Mouse (Mus musculus): ENCODE data around the gene Mmp15. TPM values are rescaled to one million over a fixed set of nuclear protein-coding genes. Genes with fewer than 3 reads are reported as not detected.

Mmp15 gene
- polyA plus RNA-seq, 1 experiment from 2014 or later = 13.0 TPM

GRCm38 (mm10) chr8:95395186-95395918 is 43.3 kb downstream of the Mmp15 start:
- no peak overlapping the region for H3K27ac ChIP-seq (ENCODE audit: low read depth, low read length)
- WGBS = 47% methylated on average over 8 of the region's 8 CpGs
- no peak overlapping the region for H3K4me3 ChIP-seq (ENCODE audit: low read depth, low read length)
- no peak overlapping the region for H3K4me2 ChIP-seq (replicated peaks; ENCODE audit: low read depth, low read length)
- 0 out of 2 replicates have a peak, but pooled peaks cover 3% of the 10 kb centered on the region for H3K4me1 ChIP-seq (replicated peaks; ENCODE audit: control insufficient read depth, insufficient read depth, low read length)
- no peak overlapping the region for H3K9ac ChIP-seq (ENCODE audit: low read depth, low read length)
- H3K36me3 ChIP-seq (ENCODE audit: control insufficient read depth, insufficient read depth, low read length) = no peaks in the 10 kb centered on the region
- no peaks in the 10 kb centered on the region for H3K9me3 ChIP-seq (ENCODE audit: control insufficient read depth, low read length)
- ATAC-seq (ENCODE audit: low FRiP score) (no peak), DNase-seq (ENCODE audit: low spot score) (no peak)
- no peaks in the 10 kb centered on the region for H3K27me3 ChIP-seq (ENCODE audit: control insufficient read depth, insufficient read depth, low read length)

GRCm38 (mm10) chr8:95396752-95397151 is 44.7 kb downstream of the Mmp15 start:
- DNase-seq (ENCODE audit: low spot score) = no peak
- H3K9ac ChIP-seq (ENCODE audit: low read depth, low read length) = no peak overlapping the region
- H3K4me3 ChIP-seq (ENCODE audit: low read depth, low read length) = no peak overlapping the region
- WGBS = 56% methylated on average over 11 of the region's 11 CpGs
- ATAC-seq (ENCODE audit: low FRiP score) = no peak; the same call in 1 of the 2 replicates
- no peaks in the 10 kb centered on the region for H3K36me3 ChIP-seq (ENCODE audit: control insufficient read depth, insufficient read depth, low read length)
- no peak overlapping the region for H3K27ac ChIP-seq (ENCODE audit: low read depth, low read length)
- no peaks in the 10 kb centered on the region for H3K27me3 ChIP-seq (ENCODE audit: control insufficient read depth, insufficient read depth, low read length)
- H3K9me3 ChIP-seq (ENCODE audit: control insufficient read depth, low read length) = no peaks in the 10 kb centered on the region
- no peak overlapping the region for H3K4me2 ChIP-seq (replicated peaks; ENCODE audit: low read depth, low read length)
- 0 out of 2 replicates have a peak, but pooled peaks cover 3% of the 10 kb centered on the region for H3K4me1 ChIP-seq (replicated peaks; ENCODE audit: control insufficient read depth, insufficient read depth, low read length)

GRCm38 (mm10) chr8:95397201-95397600 is 45.1 kb downstream of the Mmp15 start:
- H3K27me3 ChIP-seq (ENCODE audit: control insufficient read depth, insufficient read depth, low read length) = no peaks in the 10 kb centered on the region
- no peak for DNase-seq (ENCODE audit: low spot score)
- no peak; the same call in 1 of the 2 replicates for ATAC-seq (ENCODE audit: low FRiP score)
- no peak overlapping the region for H3K4me3 ChIP-seq (ENCODE audit: low read depth, low read length)
- no peak overlapping the region for H3K4me2 ChIP-seq (replicated peaks; ENCODE audit: low read depth, low read length)
- H3K9ac ChIP-seq (ENCODE audit: low read depth, low read length) = no peak overlapping the region
- H3K4me1 ChIP-seq (replicated peaks; ENCODE audit: control insufficient read depth, insufficient read depth, low read length) = 0 out of 2 replicates have a peak, but pooled peaks cover 3% of the 10 kb centered on the region
- H3K36me3 ChIP-seq (ENCODE audit: control insufficient read depth, insufficient read depth, low read length) = no peaks in the 10 kb centered on the region
- no peak overlapping the region for H3K27ac ChIP-seq (ENCODE audit: low read depth, low read length)
- H3K9me3 ChIP-seq (ENCODE audit: control insufficient read depth, low read length) = no peaks in the 10 kb centered on the region
- WGBS = 56% methylated on average over 5 of the region's 5 CpGs

- 80% methylated on average over 8 of the region's 9 CpGs for WGBS
- Histone ChIP-seq H3K36me3 (ENCODE audit: control insufficient read depth, insufficient read depth, low read length) (no peaks in the 10 kb centered on the region), H3K9ac (ENCODE audit: low read depth, low read length) (no peak overlapping the region), H3K4me3 (ENCODE audit: low read depth, low read length) (no peak overlapping the region), H3K4me2 (replicated peaks; ENCODE audit: low read depth, low read length) (no peak overlapping the region), H3K27me3 (ENCODE audit: control insufficient read depth, insufficient read depth, low read length) (no peaks in the 10 kb centered on the region), H3K27ac (ENCODE audit: low read depth, low read length) (no peak overlapping the region), H3K9me3 (ENCODE audit: control insufficient read depth, low read length) (no peaks in the 10 kb centered on the region), H3K4me1 (replicated peaks; ENCODE audit: control insufficient read depth, insufficient read depth, low read length) (0 out of 2 replicates have a peak, but pooled peaks cover 3% of the 10 kb centered on the region)
- no peak for ATAC-seq (ENCODE audit: low FRiP score)
- DNase-seq (ENCODE audit: low spot score) = no peak
Observed at GRCm38 (mm10) chr8:95399131-95399530, 47.1 kb downstream of the Mmp15 start.

GRCm38 (mm10) chr8:95401091-95401490 is 49.0 kb downstream of the Mmp15 start:
- no peak for DNase-seq (ENCODE audit: low spot score)
- H3K9me3 ChIP-seq (ENCODE audit: control insufficient read depth, low read length) = no peaks in the 10 kb centered on the region
- no peak overlapping the region for H3K27ac ChIP-seq (ENCODE audit: low read depth, low read length)
- whole genome bisulfite sequencing = 86% methylated on average over 7 of the region's 7 CpGs
- no peaks in the 10 kb centered on the region for H3K4me1 ChIP-seq (replicated peaks; ENCODE audit: control insufficient read depth, insufficient read depth, low read length)
- H3K4me2 ChIP-seq (replicated peaks; ENCODE audit: low read depth, low read length) = no peak overlapping the region
- no peak overlapping the region for H3K9ac ChIP-seq (ENCODE audit: low read depth, low read length)
- no peaks in the 10 kb centered on the region for H3K27me3 ChIP-seq (ENCODE audit: control insufficient read depth, insufficient read depth, low read length)
- H3K36me3 ChIP-seq (ENCODE audit: control insufficient read depth, insufficient read depth, low read length) = no peaks in the 10 kb centered on the region
- no peak for ATAC-seq (ENCODE audit: low FRiP score)
- H3K4me3 ChIP-seq (ENCODE audit: low read depth, low read length) = no peak overlapping the region

GRCm38 (mm10) chr8:95409518-95409917 is 57.5 kb downstream of the Mmp15 start:
- no peaks in the 10 kb centered on the region for H3K4me1 ChIP-seq (replicated peaks; ENCODE audit: control insufficient read depth, insufficient read depth, low read length)
- no peaks in the 10 kb centered on the region for H3K9me3 ChIP-seq (ENCODE audit: control insufficient read depth, low read length)
- H3K4me3 ChIP-seq (ENCODE audit: low read depth, low read length) = no peak overlapping the region
- no peak overlapping the region for H3K9ac ChIP-seq (ENCODE audit: low read depth, low read length)
- H3K27me3 ChIP-seq (ENCODE audit: control insufficient read depth, insufficient read depth, low read length) = no peaks in the 10 kb centered on the region
- 82% methylated on average over 5 of the region's 5 CpGs for WGBS
- DNase-seq (ENCODE audit: low spot score) (no peak), ATAC-seq (ENCODE audit: low FRiP score) (no peak)
- H3K4me2 ChIP-seq (replicated peaks; ENCODE audit: low read depth, low read length) = no peak overlapping the region
- no peak overlapping the region for H3K27ac ChIP-seq (ENCODE audit: low read depth, low read length)
- no peaks in the 10 kb centered on the region for H3K36me3 ChIP-seq (ENCODE audit: control insufficient read depth, insufficient read depth, low read length)

- DNase-seq (ENCODE audit: low spot score) (no peak), ATAC-seq (ENCODE audit: low FRiP score) (no peak)
- Histone ChIP-seq H3K4me2 (replicated peaks; ENCODE audit: low read depth, low read length) (no peak overlapping the region), H3K4me3 (ENCODE audit: low read depth, low read length) (no peak overlapping the region), H3K27me3 (ENCODE audit: control insufficient read depth, insufficient read depth, low read length) (no peaks in the 10 kb centered on the region), H3K9ac (ENCODE audit: low read depth, low read length) (no peak overlapping the region), H3K4me1 (replicated peaks; ENCODE audit: control insufficient read depth, insufficient read depth, low read length) (no peaks in the 10 kb centered on the region), H3K9me3 (ENCODE audit: control insufficient read depth, low read length) (no peaks in the 10 kb centered on the region), H3K27ac (ENCODE audit: low read depth, low read length) (no peak overlapping the region), H3K36me3 (ENCODE audit: control insufficient read depth, insufficient read depth, low read length) (no peaks in the 10 kb centered on the region)
- 58% methylated on average over 10 of the region's 10 CpGs for WGBS
Observed at GRCm38 (mm10) chr8:95411309-95411972, 59.4 kb downstream of the Mmp15 start.

- Histone ChIP-seq H3K27me3 (ENCODE audit: control insufficient read depth, insufficient read depth, low read length) (no peaks in the 10 kb centered on the region), H3K4me1 (replicated peaks; ENCODE audit: control insufficient read depth, insufficient read depth, low read length) (no peaks in the 10 kb centered on the region), H3K9ac (ENCODE audit: low read depth, low read length) (no peak overlapping the region), H3K4me3 (ENCODE audit: low read depth, low read length) (no peak overlapping the region), H3K36me3 (ENCODE audit: control insufficient read depth, insufficient read depth, low read length) (0 out of 2 replicates have a peak, but pooled peaks cover 3% of the 10 kb centered on the region), H3K27ac (ENCODE audit: low read depth, low read length) (no peak overlapping the region), H3K9me3 (ENCODE audit: control insufficient read depth, low read length) (no peaks in the 10 kb centered on the region), H3K4me2 (replicated peaks; ENCODE audit: low read depth, low read length) (no peak overlapping the region)
- DNase-seq (ENCODE audit: low spot score) = no peak
- WGBS = 94% methylated on average over 14 of the region's 14 CpGs
- ATAC-seq (ENCODE audit: low FRiP score) = no peak
Observed at GRCm38 (mm10) chr8:95422193-95422810, 70.2 kb downstream of the Mmp15 start.

Data from hindbrain, embryonic 11.5 days (tissue).